Mouse (Mus musculus) spleen, adult 2 months (tissue): ENCODE data around the gene Camta1.

ENCODE experiments used
- CTCF ChIP-seq: fragments of 200-500 bp; IDR thresholded peaks from 2 replicates; pipeline ENCODE4 v1.5.1; 2011; ENCODE audit warnings: mild to moderate bottlenecking, inconsistent platforms; ENCODE audit not compliant: insufficient read depth, insufficient read length, insufficient replicate concordance; ENCODE audit errors: extremely low read depth
- POLR2A ChIP-seq: fragments of 200-500 bp; IDR thresholded peaks from 2 replicates; pipeline ENCODE4 v1.6.1; 2011; ENCODE audit warnings: low read depth, low read length, inconsistent platforms

DNA sequence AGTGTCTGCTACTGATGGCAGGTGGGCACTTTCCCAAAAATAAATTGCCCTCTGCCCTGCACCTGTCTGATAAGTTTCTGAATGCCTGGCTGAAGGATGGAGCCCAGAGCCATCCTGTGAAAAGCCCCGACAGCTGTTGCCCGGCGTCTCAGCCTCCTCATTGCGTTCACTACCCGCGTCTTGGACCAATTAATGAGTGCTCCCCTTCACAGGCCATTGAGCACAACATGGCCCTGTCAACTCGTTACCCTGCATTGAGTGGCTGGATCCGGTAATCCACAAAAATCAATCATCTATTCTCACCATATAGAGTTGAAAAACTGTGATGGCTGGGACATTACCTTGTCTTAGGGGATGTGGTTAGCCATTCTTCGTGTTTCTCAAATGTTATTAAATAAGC is 275.6 kb downstream of the Camta1 start:
- no peak for TF ChIP-seq POLR2A
- TF ChIP-seq CTCF: no peak
